In the genomic region with DNA sequence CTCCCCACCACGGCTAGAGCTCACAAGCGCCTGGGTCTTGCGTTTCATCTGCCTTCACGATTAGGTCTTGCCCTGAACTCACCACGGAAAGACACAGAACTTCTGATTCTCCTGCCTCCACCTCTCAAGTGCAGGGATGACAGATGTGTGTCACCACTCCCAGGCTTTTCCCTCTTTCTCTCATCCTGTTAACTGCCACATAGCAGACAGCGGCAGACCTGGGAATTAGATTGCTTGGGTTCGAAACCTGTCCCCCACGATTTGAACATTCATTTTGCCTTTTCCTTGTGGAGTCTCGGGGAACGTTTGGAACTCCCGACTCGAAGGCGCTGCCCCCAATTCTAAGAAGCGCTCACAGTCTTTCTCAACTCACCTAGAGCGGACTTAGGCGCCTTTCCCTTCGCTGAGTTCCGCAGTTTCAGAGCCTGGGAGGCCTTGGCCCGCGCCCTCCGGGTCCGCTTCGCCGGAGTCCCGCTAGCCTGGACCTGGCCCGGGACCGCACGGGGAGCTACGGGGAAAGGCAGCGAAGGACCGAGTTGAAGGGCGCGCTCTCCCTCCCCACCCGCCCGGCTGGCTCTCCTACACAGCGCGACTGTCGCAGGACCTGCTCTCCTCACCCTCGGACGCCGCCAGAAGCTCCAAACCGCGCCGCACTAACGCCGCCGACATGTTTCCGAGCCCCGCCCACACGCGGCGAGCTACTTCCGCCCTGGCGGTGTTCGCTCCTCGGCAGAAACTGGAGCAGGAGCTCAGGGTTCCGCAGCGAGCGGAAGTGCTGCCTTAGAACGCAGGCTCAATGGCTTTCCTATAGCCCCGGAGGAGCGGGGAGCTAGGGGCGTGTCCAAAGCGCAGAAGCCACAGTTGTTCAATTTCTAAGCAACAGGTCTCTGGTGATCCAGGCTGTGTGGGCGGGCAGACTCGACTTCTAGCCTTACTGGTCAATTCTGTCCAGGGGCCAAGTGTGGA, we compare ENCODE assay signal across 8 mouse cellular contexts. TPM values are rescaled to one million over a fixed set of nuclear protein-coding genes. Genes with fewer than 3 reads are reported as not detected.
DNase-seq lines count a peak whose midpoint lies in the region; ATAC-seq and TF ChIP-seq lines count a peak whose summit lies in the region.

A gene (minus strand): TSS at position 706 of the 966 bp plus-strand sequence.

- peak within 1 kb of the TSS; percentile 87 for H3K9ac ChIP-seq in hindbrain, embryonic 13.5 days

- H3K4me2 ChIP-seq in hindbrain, embryonic 13.5 days: peak within 1 kb of the TSS; percentile 87

- DNase-seq in Patski (ENCODE audit: low read depth, low spot score): peak; percentile 48
- DNase-seq in cerebellum, postnatal 10 days: peak; percentile 92 to 94
- peak; percentile 77 to 83 for DNase-seq in frontal cortex, postnatal 14 days (ENCODE audit: low spot score in 2 of 2)
- DNase-seq in layer of hippocampus, postnatal 25 days (ENCODE audit: extremely low spot score in 1 of 2, low spot score in 1 of 2): peak; percentile 71 to 79
- DNase-seq in lung, postnatal 36 days: peak; percentile 93
- DNase-seq in retina, postnatal 1 day: peak; percentile 96
- peak; percentile 69 for DNase-seq in urinary bladder, adult 2 months (ENCODE audit: low spot score)

- peak within 1 kb of the TSS; percentile 88 for H3K4me3 ChIP-seq in hindbrain, embryonic 13.5 days

- POLR2A ChIA-PET in Patski (lab: Charles Lee): interaction anchor here (0.6 kb wide), 1 partner anchor 38 kb away, joined by 3 read pairs; no protein-coding TSS in a partner anchor

- no peaks in the 10 kb centered on the region for H3K9me3 ChIP-seq in hindbrain, embryonic 13.5 days

- ATAC-seq in Patski: peak; percentile 75
- peak; percentile 88 for ATAC-seq in hindbrain, embryonic 13.5 days (ENCODE audit: low FRiP score)

- TF ChIP-seq CTCF in Patski (IDR thresholded peaks at IDR 0.05): no peak

- peaks cover 25% of the 10 kb centered on the region for H3K4me1 ChIP-seq in hindbrain, embryonic 13.5 days (replicated peaks)

- in situ Hi-C loops in Patski (cut with MboI; ENCODE audit: low pct_unique_long_range_greater_than_20kb): loop anchor here (5.0 to 25.0 kb wide), 3 partner anchors 37 to 673 kb away; a partner anchor contains a TSS

- peaks cover 14% of the 10 kb centered on the region for H3K36me3 ChIP-seq in hindbrain, embryonic 13.5 days

- peak within 1 kb of the TSS; percentile 69 for H3K27ac ChIP-seq in hindbrain, embryonic 13.5 days

- 2% methylated on average over 65 of the region's 66 CpGs for WGBS in hindbrain, embryonic 13.5 days

- peaks cover 5% of the 10 kb centered on the region for H3K27me3 ChIP-seq in Patski
- no peaks in the 10 kb centered on the region for H3K27me3 ChIP-seq in hindbrain, embryonic 13.5 days

- CTCF ChIA-PET in Patski (lab: Charles Lee): interaction anchor here (3.2 kb wide), 1 partner anchor 442 kb away, joined by 19 read pairs; no protein-coding TSS in a partner anchor

RNA-seq across cellular contexts. Expression of the gene that starts here (rescaled TPM):
- 51.7 TPM for polyA plus RNA-seq in Patski (2021)
- 74.7 and 75.9 TPM in 2 replicates for polyA plus RNA-seq in hindbrain, embryonic 13.5 days (2015; fragmentation: Nextera tagmentation; extraction: Ambion mirVana)
- 10 to 100 TPM; 30.8 to 35.6 TPM for total RNA-seq in layer of hippocampus, postnatal 25 days (2021)
- polyA plus RNA-seq in urinary bladder, adult 2 months (2012; rRNA removed): 27.1 and 30.9 TPM in 2 replicates

Comparison
In these comparisons a context has a peak if more than half of its experiments do, and no peak if none do; other contexts are left out.
1. Peak in every context shown above with its lines: DNase-seq, ATAC-seq, H3K4me3 ChIP-seq and H3K27ac ChIP-seq.